ENCODE assay signal across 26 mouse cellular contexts in genomic region chr15:3290435-3290834, GRCm38 (mm10). TPM values are rescaled to one million over a fixed set of nuclear protein-coding genes. Genes with fewer than 3 reads are reported as not detected.
"Had no signal": no experiment of that assay in that cellular context is flagged by ENCODE, and none has a peak within 500 bp of the region (broad histone marks: within the 10 kb centered on the region; RNA-seq: fewer than 3 reads in every experiment).

No protein-coding gene starts in this region.

- H3K4me1 ChIP-seq: kidney, embryonic 15.5 days; limb, embryonic 10.5 days; limb, embryonic 13.5 days; liver, embryonic 12.5 days; liver, embryonic 15.5 days; lung, embryonic 15.5 days; midbrain, embryonic 13.5 days had no signal

- H3K4me3 ChIP-seq: kidney, embryonic 15.5 days; limb, embryonic 10.5 days; limb, embryonic 13.5 days; liver, embryonic 12.5 days; liver, embryonic 15.5 days; lung, embryonic 15.5 days; midbrain, embryonic 13.5 days had no signal

- H3K9ac ChIP-seq: kidney, embryonic 15.5 days; limb, embryonic 13.5 days; liver, embryonic 12.5 days; liver, embryonic 15.5 days; lung, embryonic 15.5 days; midbrain, embryonic 13.5 days had no signal

- H3K36me3 ChIP-seq: kidney, embryonic 15.5 days; limb, embryonic 10.5 days; limb, embryonic 13.5 days; liver, embryonic 12.5 days; liver, embryonic 15.5 days; lung, embryonic 15.5 days; midbrain, embryonic 13.5 days had no signal

- H3K27me3 ChIP-seq: kidney, embryonic 15.5 days; limb, embryonic 13.5 days; liver, embryonic 12.5 days; liver, embryonic 15.5 days; lung, embryonic 15.5 days; midbrain, embryonic 13.5 days had no signal

- ATAC-seq: liver, embryonic 12.5 days; midbrain, embryonic 13.5 days; midbrain, embryonic 16.5 days had no signal

- H3K27ac ChIP-seq: kidney, embryonic 15.5 days; limb, embryonic 10.5 days; limb, embryonic 13.5 days; liver, embryonic 12.5 days; liver, embryonic 15.5 days; lung, embryonic 15.5 days; midbrain, embryonic 13.5 days; stomach, postnatal 0 days had no signal

- H3K4me2 ChIP-seq: kidney, embryonic 15.5 days; limb, embryonic 13.5 days; liver, embryonic 12.5 days; liver, embryonic 15.5 days; lung, embryonic 15.5 days; midbrain, embryonic 13.5 days had no signal

- H3K9me3 ChIP-seq: kidney, embryonic 15.5 days; limb, embryonic 10.5 days; limb, embryonic 13.5 days; liver, embryonic 12.5 days; liver, embryonic 15.5 days; lung, embryonic 15.5 days; midbrain, embryonic 13.5 days had no signal

- DNase-seq: kidney, adult 11 months; kidney, adult 8-10 months; kidney, postnatal 14 days; kidney, postnatal 4 days; liver; lung, adult 18-20 months; lung, postnatal 10 days; lung, postnatal 36 days; retina, postnatal 1 day; right cerebral cortex, postnatal 25 days; spleen, adult 18-20 months; thymus, postnatal 25 days had no signal

RNA-seq across cellular contexts. Expression of gene Ccdc152, which starts 12.9 kb away (rescaled TPM):
- total RNA-seq: layer of hippocampus, adult 18-20 months; layer of hippocampus, postnatal 14 days; left cerebral cortex, postnatal 25 days had no signal
- polyA plus RNA-seq: kidney, embryonic 15.5 days; limb, embryonic 10.5 days; midbrain, embryonic 16.5 days; neural tube, embryonic 11.5 days; neural tube, embryonic 14.5 days had no signal
